Mouse (Mus musculus) liver, embryonic 16.5 days (tissue): Measurements from ENCODE around the gene Pdgfb. TPM values are rescaled to one million over a fixed set of nuclear protein-coding genes. Genes with fewer than 3 reads are reported as not detected.

Source experiments
- ATAC-seq: fragments of 200-750 bp; cut with Nextera tagmentation; 2 replicates; pipeline ENCODE4 v1.8.0; 2017; ENCODE audit warnings: low read depth, mild to moderate bottlenecking, moderate number of reproducible peaks, moderate library complexity
- H3K27ac ChIP-seq: fragments of 300-500 bp; sonication (generic); 2 replicates; pipeline ENCODE4 v1.5.1; 2014; ENCODE audit warnings: mild to moderate bottlenecking, low read length
- H3K27me3 ChIP-seq: fragments of 300-500 bp; sonication (generic); 2 replicates; pipeline ENCODE4 v1.6.1; 2014; ENCODE audit warnings: low read depth, low read length, mixed read lengths; ENCODE audit not compliant: control insufficient read depth, insufficient read depth
- H3K36me3 ChIP-seq: fragments of 300-500 bp; sonication (generic); 2 replicates; pipeline ENCODE4 v1.6.1; 2014; ENCODE audit warnings: mild to moderate bottlenecking; ENCODE audit not compliant: control insufficient read depth, insufficient read depth
- H3K4me1 ChIP-seq: fragments of 300-500 bp; sonication (generic); 2 replicates; pipeline ENCODE4 v1.6.1; 2014; ENCODE audit warnings: low read depth, low read length, mixed read lengths; ENCODE audit not compliant: control insufficient read depth
- H3K4me2 ChIP-seq: fragments of 300-500 bp; sonication (generic); 2 replicates; pipeline ENCODE4 v1.6.1; 2014; ENCODE audit warnings: low read depth, low read length, mixed read lengths
- H3K4me3 ChIP-seq: fragments of 300-500 bp; sonication (generic); 2 replicates; pipeline ENCODE4 v1.5.1; 2014; ENCODE audit warnings: low read depth, mild to moderate bottlenecking, low read length
- H3K9ac ChIP-seq: fragments of 300-500 bp; sonication (generic); 2 replicates; pipeline ENCODE4 v1.6.1; 2014; ENCODE audit warnings: low read depth, low read length
- H3K9me3 ChIP-seq: fragments of 300-500 bp; sonication (generic); replicated peaks from 2 replicates; pipeline ENCODE4 v1.6.1; 2016; ENCODE audit warnings: low read length; ENCODE audit not compliant: control insufficient read depth
- WGBS: fragments of 180-500 bp; shearing (Covaris S2); extraction: QIAGEN DNeasy Blood & Tissue Kit; methylation state at CpG from one replicate; pipeline ENCODE4 v1.1.7; 2014; ENCODE audit not compliant: insufficient replicate concordance; 5-methylcytosine and 5-hydroxymethylcytosine counted together
- polyA plus RNA-seq: library from polyadenylated mRNA; unstranded; fragments of >200 nt; fragmentation: Nextera tagmentation; extraction: Ambion mirVana; gene quantifications from 2 replicates; pipeline ENCODE4 v1.2.1, GENCODE M21; 2015

Gene Pdgfb
- 0.40 and 0.47 TPM in 2 replicates for polyA plus RNA-seq

GRCm38 (mm10) chr15:80014321-80015210, at the start of gene Pdgfb:
Pdgfb (minus strand) TSS chr15:80014977.
- Histone ChIP-seq H3K9ac (peak within 1 kb of the TSS; percentile 41), H3K9me3 (no peaks in the 10 kb centered on the region), H3K36me3 (no peaks in the 10 kb centered on the region), H3K4me3 (peak within 1 kb of the TSS; percentile 54), H3K27ac (no peak within 1 kb of the TSS), H3K4me1 (no peaks in the 10 kb centered on the region; the same call in none of the 2 replicates), H3K4me2 (peak within 1 kb of the TSS; percentile 71), H3K27me3 (peaks cover 60% of the 10 kb centered on the region)
- ATAC-seq = no peak
- WGBS = under 1% methylated on average over 59 of the region's 60 CpGs

- H3K9me3 ChIP-seq = no peaks in the 10 kb centered on the region
- no peaks in the 10 kb centered on the region for H3K27me3 ChIP-seq
- no peak overlapping the region for H3K4me3 ChIP-seq
- no peaks in the 10 kb centered on the region; the same call in 1 of the 2 replicates for H3K4me1 ChIP-seq
- no peak overlapping the region for H3K9ac ChIP-seq
- no peaks in the 10 kb centered on the region for H3K36me3 ChIP-seq
- H3K4me2 ChIP-seq = no peak overlapping the region
- no peak overlapping the region for H3K27ac ChIP-seq
- WGBS = 44% methylated on average over 5 of the region's 5 CpGs
- ATAC-seq = no peak
Measured at GRCm38 (mm10) chr15:80062821-80063220, 48.0 kb upstream of the Pdgfb start.

GRCm38 (mm10) chr15:80062339-80062738, 47.6 kb upstream of the Pdgfb start:
- Histone ChIP-seq H3K4me3 (no peak overlapping the region), H3K27me3 (no peaks in the 10 kb centered on the region), H3K36me3 (no peaks in the 10 kb centered on the region), H3K9me3 (no peaks in the 10 kb centered on the region), H3K27ac (no peak overlapping the region), H3K4me2 (no peak overlapping the region), H3K4me1 (no peaks in the 10 kb centered on the region; the same call in 1 of the 2 replicates), H3K9ac (no peak overlapping the region)
- ATAC-seq = no peak
- WGBS = 63% methylated on average over 7 of the region's 9 CpGs

- Histone ChIP-seq H3K9ac (no peak overlapping the region), H3K9me3 (no peaks in the 10 kb centered on the region), H3K27me3 (no peaks in the 10 kb centered on the region), H3K4me3 (no peak overlapping the region), H3K4me1 (no peaks in the 10 kb centered on the region; the same call in 1 of the 2 replicates), H3K4me2 (no peak overlapping the region), H3K36me3 (no peaks in the 10 kb centered on the region), H3K27ac (no peak overlapping the region)
- WGBS = 78% methylated on average over 4 of the region's 4 CpGs
- no peak for ATAC-seq
Measured at GRCm38 (mm10) chr15:80061071-80061550, 46.3 kb upstream of the Pdgfb start.

- ATAC-seq = no peak
- no peaks in the 10 kb centered on the region for H3K9me3 ChIP-seq
- no peak overlapping the region for H3K27ac ChIP-seq
- H3K9ac ChIP-seq = no peak overlapping the region
- no peaks in the 10 kb centered on the region for H3K36me3 ChIP-seq
- WGBS = 80% methylated on average over 8 of the region's 8 CpGs
- no peak overlapping the region for H3K4me2 ChIP-seq
- H3K4me1 ChIP-seq = no peaks in the 10 kb centered on the region; the same call in 1 of the 2 replicates
- H3K4me3 ChIP-seq = no peak overlapping the region
- H3K27me3 ChIP-seq = no peaks in the 10 kb centered on the region
Measured at GRCm38 (mm10) chr15:80060356-80061070, 45.7 kb upstream of the Pdgfb start.

- H3K27ac ChIP-seq = no peak overlapping the region
- no peaks in the 10 kb centered on the region for H3K36me3 ChIP-seq
- H3K4me3 ChIP-seq = no peak overlapping the region
- no peak overlapping the region for H3K9ac ChIP-seq
- WGBS = 57% methylated on average over 7 of the region's 7 CpGs
- no peaks in the 10 kb centered on the region for H3K9me3 ChIP-seq
- H3K27me3 ChIP-seq = no peaks in the 10 kb centered on the region
- no peaks in the 10 kb centered on the region; the same call in 1 of the 2 replicates for H3K4me1 ChIP-seq
- peak overlapping the region; percentile 20; the same call in 1 of the 2 replicates for H3K4me2 ChIP-seq
- peak; percentile 53; the same call in 1 of the 2 replicates for ATAC-seq
Measured at GRCm38 (mm10) chr15:80059606-80060005, 44.8 kb upstream of the Pdgfb start.

GRCm38 (mm10) chr15:80058151-80058550, 43.4 kb upstream of the Pdgfb start:
- H3K4me1 ChIP-seq = peaks cover 7% of the 10 kb centered on the region
- no peak overlapping the region for H3K27ac ChIP-seq
- no peaks in the 10 kb centered on the region for H3K27me3 ChIP-seq
- no peak overlapping the region for H3K4me2 ChIP-seq
- no peak overlapping the region for H3K9ac ChIP-seq
- no peaks in the 10 kb centered on the region for H3K36me3 ChIP-seq
- 72% methylated on average over 7 of the region's 7 CpGs for WGBS
- H3K4me3 ChIP-seq = no peak overlapping the region
- no peaks in the 10 kb centered on the region for H3K9me3 ChIP-seq
- no peak for ATAC-seq

GRCm38 (mm10) chr15:80054034-80054710, 39.4 kb upstream of the Pdgfb start:
- peak; percentile 69 for ATAC-seq
- H3K4me2 ChIP-seq = no peak overlapping the region
- no peak overlapping the region for H3K4me3 ChIP-seq
- no peak overlapping the region for H3K9ac ChIP-seq
- no peaks in the 10 kb centered on the region for H3K36me3 ChIP-seq
- WGBS = 46% methylated on average over 7 of the region's 7 CpGs
- no peaks in the 10 kb centered on the region for H3K27me3 ChIP-seq
- H3K9me3 ChIP-seq = no peaks in the 10 kb centered on the region
- H3K4me1 ChIP-seq = peaks cover 7% of the 10 kb centered on the region
- no peak overlapping the region for H3K27ac ChIP-seq
